23 mouse cellular contexts compared by ENCODE assay signal in genomic region chr13:81357215-81357614, GRCm38 (mm10).
DNase-seq lines count a peak whose midpoint lies in the region; ATAC-seq and TF ChIP-seq lines count a peak whose summit lies in the region.
"Had no signal": no experiment of that assay in that cellular context is flagged by ENCODE, and none has a peak within 500 bp of the region (broad histone marks: within the 10 kb centered on the region; RNA-seq: fewer than 3 reads in every experiment).

No protein-coding gene starts in this region.

- 70% methylated on average over 3 of the region's 3 CpGs for WGBS in liver, adult 2 months
- 60% methylated on average over 3 of the region's 3 CpGs for WGBS in liver, embryonic 12.5 days (ENCODE audit: insufficient replicate concordance)

- no peaks in the 10 kb centered on the region for H3K9me3 ChIP-seq in liver, embryonic 12.5 days (replicated peaks)
- H3K9me3 ChIP-seq: forebrain, embryonic 15.5 days; heart, embryonic 12.5 days; heart, embryonic 15.5 days; hindbrain, embryonic 10.5 days; hindbrain, embryonic 13.5 days; intestine, embryonic 15.5 days had no signal

- DNase-seq in adrenal gland, postnatal 10 days, result peak; percentile 48
- no peak for DNase-seq in adrenal gland, postnatal 36 days
- peak; percentile 23 for DNase-seq in liver, adult 2 months (ENCODE audit: extremely low read depth, low read depth, low spot score)
- peak; percentile 58 for DNase-seq in fat pad, adult 2 months (ENCODE audit: extremely low read depth, low read depth, low spot score)
- no peak for DNase-seq in cerebellum, adult 9-11 months
- DNase-seq: cerebellum, adult 11-12 months; cerebellum, adult 8-10 months; cerebellum, postnatal 14 days; gastrocnemius, postnatal 10 days; gastrocnemius, postnatal 36 days; heart, adult 11 months; heart, postnatal 10 days; heart, postnatal 36 days; kidney, adult 11 months had no signal

- no peak overlapping the region for H3K9ac ChIP-seq in liver, adult 2 months (ENCODE audit: low read depth, low read length)
- H3K9ac ChIP-seq in liver, embryonic 12.5 days, result no peak overlapping the region
- H3K9ac ChIP-seq: forebrain, embryonic 15.5 days; heart, embryonic 12.5 days; heart, embryonic 15.5 days; hindbrain, embryonic 13.5 days; intestine, embryonic 15.5 days had no signal

- no peaks in the 10 kb centered on the region for H3K79me2 ChIP-seq in liver, adult 2 months (ENCODE audit: control insufficient read depth, insufficient read depth, low read length)

- no peak overlapping the region for H3K27ac ChIP-seq in liver, adult 2 months (replicated peaks; ENCODE audit: insufficient read depth, low read depth, low read length)
- H3K27ac ChIP-seq in liver, embryonic 12.5 days, result no peak overlapping the region
- H3K27ac ChIP-seq: forebrain, embryonic 15.5 days; heart, embryonic 15.5 days; hindbrain, embryonic 10.5 days; hindbrain, embryonic 13.5 days; intestine, embryonic 15.5 days had no signal

- H3K27me3 ChIP-seq in liver, adult 2 months (ENCODE audit: control insufficient read depth, insufficient read depth, low read length), result no peaks in the 10 kb centered on the region
- no peaks in the 10 kb centered on the region for H3K27me3 ChIP-seq in liver, embryonic 12.5 days (replicated peaks)
- H3K27me3 ChIP-seq: forebrain, embryonic 15.5 days; heart, embryonic 12.5 days; heart, embryonic 15.5 days; hindbrain, embryonic 13.5 days; intestine, embryonic 15.5 days had no signal

- no peak overlapping the region for H3K4me3 ChIP-seq in liver, adult 2 months (ENCODE audit: insufficient read depth, low read depth, low read length)
- no peak overlapping the region for H3K4me3 ChIP-seq in liver, embryonic 12.5 days
- H3K4me3 ChIP-seq: forebrain, embryonic 15.5 days; heart, embryonic 12.5 days; heart, embryonic 15.5 days; hindbrain, embryonic 10.5 days; hindbrain, embryonic 13.5 days; intestine, embryonic 15.5 days had no signal

- H3K36me3 ChIP-seq in liver, adult 2 months (ENCODE audit: control insufficient read depth, insufficient read depth, low read length), result no peaks in the 10 kb centered on the region
- no peaks in the 10 kb centered on the region for H3K36me3 ChIP-seq in liver, embryonic 12.5 days
- H3K36me3 ChIP-seq: forebrain, embryonic 15.5 days; heart, embryonic 12.5 days; heart, embryonic 15.5 days; hindbrain, embryonic 13.5 days; intestine, embryonic 15.5 days had no signal

- no peak for TF ChIP-seq CTCF in liver, adult 2 months (IDR thresholded peaks at IDR 0.05; ENCODE audit: low read depth, low read length)

- no peaks in the 10 kb centered on the region; the same call in 1 of the 2 replicates for H3K4me1 ChIP-seq in liver, adult 2 months (ENCODE audit: control insufficient read depth, insufficient read depth, low read length)
- H3K4me1 ChIP-seq in liver, embryonic 12.5 days, result no peaks in the 10 kb centered on the region
- H3K4me1 ChIP-seq: forebrain, embryonic 15.5 days; hindbrain, embryonic 10.5 days; hindbrain, embryonic 13.5 days; intestine, embryonic 15.5 days had no signal

- H3K4me2 ChIP-seq in liver, embryonic 12.5 days, result no peak overlapping the region
- H3K4me2 ChIP-seq: forebrain, embryonic 15.5 days; heart, embryonic 12.5 days; heart, embryonic 15.5 days; hindbrain, embryonic 13.5 days; intestine, embryonic 15.5 days had no signal

- no peak for ATAC-seq in liver, embryonic 12.5 days
- ATAC-seq: activated CD4-positive, CD25-positive, alpha-beta regulatory T cell, adult 4 months; forebrain, embryonic 15.5 days; hindbrain, embryonic 16.5 days; intestine, embryonic 15.5 days had no signal

- TF ChIP-seq POLR2A in liver, adult 2 months (IDR thresholded peaks at IDR 0.05; ENCODE audit: extremely low read depth, insufficient read depth, low read length), result no peak

Comparison
In these comparisons a context has a peak if more than half of its experiments do, and no peak if none do; other contexts are left out.
1. DNase-seq: peak in adrenal gland, postnatal 10 days (single experiment), liver, adult 2 months (single experiment) and fat pad, adult 2 months (single experiment); none in adrenal gland, postnatal 36 days (0 of 2) and cerebellum, adult 9-11 months (single experiment).